Mouse (Mus musculus) lung, adult 18-20 months (tissue): ENCODE data around the gene Tmem138.

Experiments
- DNase-seq, 2 experiments: peaks; one replicate each; pipeline ENCODE4 v3.0.0; 2022; ENCODE audit warnings: mixed read lengths in 2 of 2

The Tmem138 gene

GRCm38 (mm10) chr19:10576690-10577561 is at the start of gene Tmem138, which contains the start of gene Cyb561a3:
Gene Tmem138, minus strand, starts transcription at chr19:10577362.
Gene Cyb561a3, plus strand, starts transcription at chr19:10577172.
- DNase-seq, result peak; percentile 94 to 95

- no peak for DNase-seq
Observed at GRCm38 (mm10) chr19:10608573-10609240, 31.5 kb upstream of the Tmem138 start.

GRCm38 (mm10) chr19:10605901-10606622 is 28.9 kb upstream of the Tmem138 start:
- DNase-seq, result peak in 1 of 2 experiments; percentile 17

GRCm38 (mm10) chr19:10605293-10605900 is 28.2 kb upstream of the Tmem138 start, which contains the start of the genes Ddb1 and Tkfc:
Gene Ddb1, plus strand, starts transcription at chr19:10605327.
Gene Tkfc, minus strand, starts transcription at chr19:10605654.
- DNase-seq, result peak; percentile 99

GRCm38 (mm10) chr19:10604534-10604933 is 27.4 kb upstream of the Tmem138 start:
- no peak for DNase-seq

- DNase-seq, result no peak
Observed at GRCm38 (mm10) chr19:10603660-10604523, 26.7 kb upstream of the Tmem138 start.

- DNase-seq, result peak; percentile 85 to 87
Observed at GRCm38 (mm10) chr19:10602787-10603186, 25.6 kb upstream of the Tmem138 start.

- no peak for DNase-seq
Observed at GRCm38 (mm10) chr19:10602247-10602769, 25.1 kb upstream of the Tmem138 start.

- no peak for DNase-seq
Observed at GRCm38 (mm10) chr19:10599648-10600047, 22.5 kb upstream of the Tmem138 start.

GRCm38 (mm10) chr19:10598188-10598587 is 21.0 kb upstream of the Tmem138 start:
- DNase-seq, result no peak

GRCm38 (mm10) chr19:10591659-10592377 is 14.7 kb upstream of the Tmem138 start:
- DNase-seq, result no peak

- DNase-seq, result no peak
Observed at GRCm38 (mm10) chr19:10590301-10590700, 13.1 kb upstream of the Tmem138 start.

- DNase-seq, result no peak
Observed at GRCm38 (mm10) chr19:10589127-10589857, 12.1 kb upstream of the Tmem138 start.

- no peak for DNase-seq
Observed at GRCm38 (mm10) chr19:10587231-10587630, 10.1 kb upstream of the Tmem138 start.

GRCm38 (mm10) chr19:10585112-10585511 is 8.0 kb upstream of the Tmem138 start:
- peak in 1 of 2 experiments; percentile 30 for DNase-seq

GRCm38 (mm10) chr19:10583550-10584146 is 6.5 kb upstream of the Tmem138 start:
- DNase-seq, result no peak

GRCm38 (mm10) chr19:10581984-10582383 is 4.8 kb upstream of the Tmem138 start:
- no peak for DNase-seq

- DNase-seq, result no peak
Observed at GRCm38 (mm10) chr19:10580761-10581160, 3.6 kb upstream of the Tmem138 start.

GRCm38 (mm10) chr19:10580102-10580501 is 2.9 kb upstream of the Tmem138 start:
- no peak for DNase-seq
